Mouse (Mus musculus) ovary, postnatal 10 days (tissue): ENCODE data around the gene Ccdc96.

Experiments
- DNase-seq: peaks from one replicate; pipeline ENCODE4 v3.0.0; 2022; ENCODE audit warnings: low spot score

Ccdc96 gene

GRCm38 (mm10) chr5:36484171-36484990 is at the start of gene Ccdc96, which contains the start of gene Tada2b:
Gene Ccdc96 (plus strand): TSS chr5:36484588.
Gene Tada2b (minus strand): TSS chr5:36484285.
- peak; percentile 84 for DNase-seq

DNA sequence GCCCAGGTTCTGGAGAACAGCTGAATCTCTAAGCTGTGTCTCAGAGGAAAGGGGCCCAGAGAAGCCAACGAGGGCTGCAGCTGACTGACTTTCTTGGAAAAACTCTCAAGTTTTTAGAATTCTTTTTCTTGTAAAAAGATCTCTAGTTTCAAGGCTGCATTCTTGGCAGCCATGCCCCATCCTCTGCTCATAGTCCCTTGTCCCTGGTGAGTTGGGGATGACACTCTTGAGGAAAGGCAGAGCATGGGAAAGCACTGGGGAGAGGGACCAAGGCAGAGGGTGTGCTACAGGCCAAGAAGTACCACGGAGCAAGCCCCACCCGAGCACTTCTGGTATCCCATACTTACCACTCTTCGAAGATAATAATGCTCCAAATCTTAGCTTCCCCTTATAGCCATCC is 47.5 kb upstream of the Ccdc96 start:
- DNase-seq = no peak

- no peak for DNase-seq
Observed at GRCm38 (mm10) chr5:36440741-36441140, 43.6 kb upstream of the Ccdc96 start.

DNA sequence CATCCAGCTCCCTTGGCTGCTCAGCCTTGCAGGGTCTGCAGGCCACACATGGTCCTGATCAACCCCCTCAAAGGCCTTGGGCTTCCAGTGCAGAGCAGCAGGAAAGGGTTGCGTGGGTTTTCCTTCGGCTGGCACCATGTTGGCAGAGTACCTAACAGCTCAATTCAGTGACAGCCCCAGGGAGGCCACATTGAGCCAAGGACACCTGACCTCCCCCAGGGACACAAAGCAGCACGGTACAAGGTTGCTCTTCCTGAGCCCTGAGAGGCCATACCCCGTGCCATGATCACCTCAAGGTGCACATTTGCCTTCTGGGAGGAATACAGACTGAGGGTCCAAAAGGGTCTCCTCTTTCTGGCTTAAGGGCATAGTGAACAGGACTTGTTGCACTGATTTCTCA is 39.8 kb upstream of the Ccdc96 start:
- DNase-seq = no peak

GRCm38 (mm10) chr5:36445028-36445427 is 39.4 kb upstream of the Ccdc96 start:
- no peak for DNase-seq

DNA sequence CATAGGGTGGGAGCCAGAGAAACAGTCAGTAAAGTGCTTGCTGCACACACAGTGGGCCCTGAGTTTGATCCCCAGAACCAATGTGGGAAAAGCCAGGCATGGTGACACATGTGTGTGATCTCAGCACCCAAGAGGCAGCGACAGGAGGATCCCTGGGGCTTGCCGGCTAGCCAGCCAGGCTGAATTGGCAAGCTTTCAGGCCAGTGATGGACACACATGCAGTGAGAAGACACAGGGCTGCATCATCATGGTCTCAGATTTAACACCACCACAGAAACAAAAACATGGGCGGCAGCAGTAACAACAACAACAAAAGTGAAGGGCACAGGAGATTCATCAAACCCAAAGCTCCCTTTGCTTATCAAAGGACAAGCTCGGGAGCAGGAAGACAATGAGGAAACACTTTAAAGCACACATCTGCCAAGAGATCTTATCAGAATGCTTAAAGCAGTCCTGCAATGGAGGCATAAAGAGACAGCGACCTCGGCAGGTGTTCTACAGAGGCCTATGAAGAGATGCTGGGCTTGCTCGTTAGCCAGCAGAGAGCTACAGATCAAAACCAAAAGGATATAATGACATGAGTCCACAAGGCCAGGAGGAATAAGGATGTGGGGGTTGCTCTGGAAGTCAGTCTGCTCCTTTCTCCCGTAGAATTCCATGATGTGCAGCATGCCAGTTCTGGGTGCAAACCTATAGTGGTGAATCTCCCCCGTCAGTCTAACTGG is 38.1 kb upstream of the Ccdc96 start:
- no peak for DNase-seq

GRCm38 (mm10) chr5:36447872-36448271 is 36.5 kb upstream of the Ccdc96 start:
- DNase-seq = no peak

DNA sequence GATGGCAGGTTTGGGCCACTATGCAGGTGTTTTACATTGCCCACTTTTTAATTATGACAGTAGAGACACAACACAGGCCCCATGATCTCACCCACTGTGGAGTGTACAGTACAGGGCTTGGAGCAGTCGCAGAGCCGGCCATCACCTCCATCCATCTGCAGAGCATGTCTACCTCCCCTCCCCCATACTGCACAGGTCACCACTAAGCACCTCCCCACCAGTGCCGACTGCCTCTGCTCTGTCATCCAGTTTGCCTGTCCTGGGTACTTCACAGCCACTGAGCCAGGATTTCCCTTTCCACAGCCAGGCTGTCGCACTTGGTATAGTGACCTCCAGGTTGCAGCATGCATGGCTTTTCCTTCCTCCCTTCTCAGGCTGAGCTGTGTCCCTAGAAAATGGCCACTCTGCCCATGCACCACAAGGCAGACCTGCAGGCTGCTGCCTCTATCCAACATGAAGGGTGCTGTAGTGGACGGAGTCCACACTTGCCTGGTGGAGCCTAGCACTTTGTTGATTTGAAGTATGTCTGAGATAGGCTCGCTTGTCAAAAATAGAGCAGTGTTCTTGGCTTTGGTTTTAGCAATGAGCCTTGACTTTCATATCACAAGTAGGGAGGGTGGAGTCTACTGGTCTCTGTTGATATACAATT is 34.6 kb upstream of the Ccdc96 start:
- no peak for DNase-seq

DNA sequence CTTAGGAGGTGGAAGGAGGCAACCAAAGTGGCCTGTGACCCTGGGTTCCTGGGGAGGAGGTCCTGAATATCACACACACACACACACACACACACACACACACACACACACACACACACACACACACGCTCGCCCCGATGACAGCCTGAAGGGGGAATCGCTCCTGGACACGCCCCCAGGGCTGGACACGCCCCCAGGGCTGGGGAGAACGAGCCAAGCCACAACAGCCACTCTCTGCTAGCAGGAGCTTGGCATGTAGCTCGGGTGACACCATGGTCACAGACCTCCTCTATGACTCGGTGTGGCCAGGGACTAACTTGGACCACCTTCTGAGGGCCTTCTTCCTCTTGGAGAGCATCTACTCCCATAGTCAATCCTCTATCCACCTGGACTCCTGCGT is 33.3 kb upstream of the Ccdc96 start:
- DNase-seq = no peak

DNA sequence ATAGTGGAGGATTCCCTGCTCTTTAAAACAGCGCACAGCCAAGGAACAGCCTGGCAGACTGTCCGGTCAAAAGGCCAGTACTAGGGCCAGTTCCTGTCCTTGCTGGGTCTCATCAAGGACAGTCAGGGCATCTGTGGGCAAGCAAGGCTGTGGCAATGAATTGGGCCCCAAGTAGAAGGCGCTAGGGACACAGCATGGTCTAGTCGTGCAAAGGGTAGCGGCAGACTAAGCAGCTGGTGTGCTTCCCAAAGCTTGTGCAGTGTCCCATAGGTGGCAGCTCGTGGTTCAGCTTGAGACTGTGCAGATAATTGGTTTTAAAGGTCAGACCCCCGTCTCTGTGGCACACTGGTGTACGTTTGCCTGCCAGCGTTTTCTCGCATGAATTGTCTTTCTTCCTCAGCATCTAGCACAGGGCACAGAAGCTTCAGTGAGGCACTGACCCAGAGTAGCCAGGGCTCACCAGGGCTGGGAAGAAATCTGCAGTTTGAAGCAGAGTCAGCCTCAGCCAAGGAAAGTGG is 32.5 kb upstream of the Ccdc96 start:
- no peak for DNase-seq

DNA sequence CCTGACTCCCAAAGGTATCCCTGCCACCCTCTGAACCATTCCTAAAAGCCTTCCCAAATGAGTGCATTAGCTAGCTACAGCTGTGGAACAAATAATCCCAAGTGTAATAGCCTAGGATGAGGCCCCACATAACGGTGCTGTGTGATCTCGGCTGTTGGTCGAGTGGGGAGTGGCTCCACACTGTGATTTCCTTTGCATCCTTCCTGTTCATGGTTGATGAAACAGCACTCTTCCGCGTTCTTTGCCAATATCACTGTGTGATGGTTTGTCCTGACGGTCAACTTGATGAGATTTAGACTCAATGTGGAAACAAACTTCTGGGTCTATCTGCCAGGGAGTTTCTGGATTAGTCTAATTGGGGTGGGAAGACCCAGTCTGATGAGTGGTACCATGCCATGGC is 31.6 kb upstream of the Ccdc96 start:
- no peak for DNase-seq

DNA sequence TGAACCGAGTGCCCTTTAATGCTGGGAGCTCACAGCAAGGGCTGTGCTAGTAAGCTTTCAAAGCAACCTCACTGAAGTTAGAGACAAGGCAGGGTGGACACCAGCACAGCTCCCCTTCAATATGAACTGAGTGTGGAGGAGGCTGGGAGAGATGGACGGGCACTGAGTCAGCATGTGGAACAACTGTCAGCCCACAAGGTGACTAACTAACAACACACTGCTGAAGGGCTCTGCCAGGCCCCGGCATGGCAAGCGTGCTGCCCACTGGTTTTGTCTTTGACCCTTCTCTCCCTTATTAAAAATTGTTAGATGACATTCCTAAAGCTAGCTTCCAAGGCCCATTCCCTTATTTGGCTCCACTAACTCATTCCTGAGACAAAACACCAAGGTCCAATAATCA is 26.7 kb upstream of the Ccdc96 start:
- no peak for DNase-seq

DNA sequence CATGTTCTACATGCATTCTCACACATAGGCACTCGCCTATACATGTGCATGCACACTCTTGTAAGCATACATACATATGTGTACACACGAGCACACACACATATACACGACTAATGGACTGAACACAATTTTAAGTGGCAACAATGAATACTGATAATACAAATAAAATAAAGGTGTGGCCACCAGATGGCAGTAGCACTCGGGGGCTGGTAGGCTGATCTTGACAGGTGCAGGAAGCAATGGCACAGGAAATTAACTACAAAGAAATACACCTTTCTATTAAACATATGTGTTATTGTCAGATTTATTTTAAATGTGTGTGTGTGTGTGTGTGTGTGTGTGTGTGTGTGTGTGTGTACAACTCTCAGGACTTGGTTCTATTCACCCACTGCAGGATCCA is 25.5 kb upstream of the Ccdc96 start:
- DNase-seq = no peak

DNA sequence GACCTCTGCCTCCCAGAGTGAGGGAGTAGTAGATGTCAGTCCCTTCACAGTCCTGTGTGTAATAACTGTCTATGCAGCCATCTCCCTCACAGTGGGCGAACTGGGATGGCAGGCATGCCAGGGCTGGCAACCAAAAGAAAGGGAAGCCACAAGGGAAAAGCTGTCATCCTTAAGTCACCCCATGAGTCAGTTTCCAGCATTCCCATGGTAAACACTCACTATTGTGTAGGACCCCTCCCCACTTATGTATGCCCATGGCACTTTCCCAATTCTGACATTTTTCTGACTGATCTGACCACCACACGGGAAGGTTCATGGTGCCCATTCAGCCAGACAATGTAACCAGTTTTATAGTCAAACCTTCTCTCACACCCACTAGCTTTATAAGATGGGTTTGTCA is 23.7 kb upstream of the Ccdc96 start:
- no peak for DNase-seq

- no peak for DNase-seq
Observed at GRCm38 (mm10) chr5:36461231-36461630, 23.2 kb upstream of the Ccdc96 start.

DNA sequence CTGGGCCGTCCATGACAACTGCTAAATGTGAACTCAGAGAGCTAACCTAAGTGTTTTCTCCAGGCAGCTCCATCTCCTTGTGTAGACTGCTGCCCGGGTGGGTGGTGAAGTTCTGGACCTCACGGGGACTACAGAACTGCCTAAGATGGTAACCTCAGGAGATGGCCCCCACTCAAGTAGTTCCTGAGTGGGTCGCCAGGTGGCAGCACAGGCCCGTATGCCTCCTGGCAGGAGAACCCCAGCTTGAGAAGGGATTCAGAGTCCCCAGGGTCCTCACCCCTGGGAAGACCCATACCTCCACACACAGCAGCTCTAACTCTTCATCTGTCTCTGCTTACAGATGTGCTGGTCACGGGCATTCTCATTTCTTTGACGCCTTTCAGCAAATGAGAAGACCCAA is 21.6 kb upstream of the Ccdc96 start:
- peak; percentile 48 for DNase-seq

DNA sequence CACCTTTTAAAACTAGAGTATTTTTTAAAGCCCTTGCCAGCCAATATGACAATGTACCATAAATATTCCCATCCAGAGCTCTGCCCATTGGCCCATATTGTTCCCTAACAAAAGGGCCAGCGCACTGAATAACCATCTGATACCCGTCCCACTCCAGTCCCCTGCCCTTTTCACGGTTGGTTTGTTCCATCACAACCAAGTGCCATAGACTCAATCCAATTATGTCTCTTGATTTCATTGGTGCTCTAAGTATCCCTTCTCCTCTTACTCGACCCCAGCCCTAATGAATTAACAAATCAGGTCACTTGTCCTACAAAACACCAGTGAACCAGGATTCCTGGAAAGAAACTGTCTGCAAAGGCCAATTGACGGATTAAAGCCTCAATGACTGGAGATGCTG is 21.0 kb upstream of the Ccdc96 start:
- DNase-seq = no peak

- DNase-seq = peak; percentile 87
Observed at GRCm38 (mm10) chr5:36464709-36465661, 19.4 kb upstream of the Ccdc96 start, which contains the start of gene Grpel1. Gene Grpel1 (plus strand): TSS chr5:36464998.

DNA sequence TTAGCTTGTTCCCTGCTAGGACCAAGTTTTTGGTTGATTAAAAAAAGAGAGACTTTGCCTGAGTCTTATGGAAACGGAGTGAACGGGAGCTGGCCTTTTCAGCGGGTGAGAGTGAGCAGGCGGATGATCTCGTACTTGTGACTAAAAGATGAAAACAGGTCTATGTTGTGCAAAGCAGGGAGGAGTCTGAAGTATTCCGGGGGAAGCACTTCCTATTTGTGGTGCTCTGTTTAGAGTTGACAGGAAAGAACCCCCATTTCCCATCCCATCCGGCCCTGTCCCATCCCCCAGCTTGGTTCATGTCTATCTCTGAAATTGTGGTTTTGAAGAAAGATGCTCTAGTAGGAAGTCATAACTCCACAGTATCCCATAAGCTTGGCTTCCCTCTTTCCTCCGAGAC is 18.5 kb upstream of the Ccdc96 start:
- DNase-seq = no peak

- no peak for DNase-seq
Observed at GRCm38 (mm10) chr5:36471206-36471605, 13.2 kb upstream of the Ccdc96 start.

GRCm38 (mm10) chr5:36472876-36473655 is 11.3 kb upstream of the Ccdc96 start:
- DNase-seq = no peak
